Mouse (Mus musculus): ENCODE measurements at regions not wholly inside any gene's neighbourhood (a gene's known extent, or its start where the extent isn't known, plus 50 kb on each side); places are given as distances from the start of the nearest gene placed in this dataset.

GRCm38 (mm10) chr13:114679703-114680378 is 138.2 kb upstream of the Mocs2 start:
- no peak for DNase-seq (ENCODE audit: low read depth, low spot score)

DNA sequence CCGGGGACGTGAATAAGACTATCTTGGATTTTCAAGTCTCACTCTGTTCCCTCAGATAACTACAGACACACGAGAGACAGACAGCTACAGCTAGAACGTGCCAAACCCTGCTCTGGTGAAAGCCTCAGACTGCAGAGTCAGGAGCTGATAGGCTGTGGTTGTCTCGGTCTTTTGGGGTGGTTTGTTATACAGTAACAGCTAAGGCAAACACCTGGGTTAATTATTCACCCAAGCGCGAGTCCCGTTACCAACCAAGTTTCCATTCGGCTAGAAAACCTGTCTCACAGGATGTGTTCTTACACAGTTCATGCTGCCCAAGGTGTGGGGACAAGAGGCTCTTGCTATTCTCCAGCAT is 137.7 kb upstream of the Mocs2 start:
- no peak for DNase-seq (ENCODE audit: low read depth, low spot score)

- no peak for DNase-seq (ENCODE audit: low read depth, low spot score)
These were observed 136.8 kb upstream of the Mocs2 start for GRCm38 (mm10) chr13:114681196-114681595.

DNA sequence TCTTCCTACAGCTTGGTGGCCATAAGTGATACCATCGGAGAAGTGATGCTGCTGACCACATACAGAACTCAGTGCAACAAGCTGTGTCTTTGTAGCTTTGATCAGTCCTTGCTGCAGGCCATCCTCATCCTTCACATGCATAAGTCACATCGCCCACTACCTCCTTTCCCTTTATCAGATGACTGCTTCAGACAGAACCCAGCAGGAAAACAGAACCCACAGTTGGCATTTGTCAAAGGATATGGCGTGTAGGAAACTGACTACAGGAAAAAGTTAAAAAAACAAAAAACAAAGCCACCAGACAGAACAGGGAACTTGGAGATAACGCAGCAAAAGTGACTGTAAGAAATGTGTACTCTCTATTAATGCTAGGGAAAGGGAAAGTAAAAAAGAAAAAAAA is 136.1 kb upstream of the Mocs2 start:
- no peak for DNase-seq (ENCODE audit: low read depth, low spot score)

DNA sequence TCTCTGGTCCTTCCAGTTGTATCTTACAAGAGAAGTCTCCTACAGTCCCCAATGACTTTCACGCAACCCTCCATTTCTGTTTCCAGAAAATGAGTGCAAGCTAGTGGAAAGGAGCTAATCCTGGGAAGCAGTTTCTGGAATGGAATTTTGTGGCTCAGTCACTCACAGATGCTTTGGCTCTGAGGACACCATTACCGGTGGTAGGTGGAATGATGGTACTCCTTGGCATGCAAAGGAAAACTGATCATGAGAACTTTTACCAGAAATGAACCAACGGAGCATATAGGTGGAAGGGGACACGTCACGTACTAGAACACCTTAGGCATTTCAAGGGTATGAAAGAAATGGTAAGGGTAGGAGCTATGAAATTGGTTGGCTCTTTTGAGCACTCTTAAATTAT is 135.1 kb upstream of the Mocs2 start:
- DNase-seq (ENCODE audit: low read depth, low spot score), result no peak

DNA sequence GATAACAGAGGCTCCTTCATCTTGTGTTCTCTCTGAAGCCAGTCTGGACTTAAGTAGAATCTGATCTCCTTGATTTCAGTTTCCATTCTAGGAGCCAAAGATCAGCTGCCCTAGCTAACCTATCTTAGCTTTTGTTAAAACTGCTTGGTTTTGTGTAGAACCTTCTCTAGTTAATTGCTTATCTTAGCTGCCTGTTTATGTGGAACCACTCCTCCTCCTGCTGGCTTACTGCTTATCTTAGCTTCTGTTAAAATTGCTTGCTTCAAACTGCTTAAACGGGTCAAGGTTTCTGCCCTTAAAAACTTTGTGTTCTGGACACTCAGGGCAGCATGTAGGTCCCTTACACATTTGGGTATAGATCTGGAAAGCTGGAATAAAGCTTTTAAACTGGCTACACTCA is 133.7 kb upstream of the Mocs2 start:
- no peak for DNase-seq (ENCODE audit: low read depth, low spot score)

DNA sequence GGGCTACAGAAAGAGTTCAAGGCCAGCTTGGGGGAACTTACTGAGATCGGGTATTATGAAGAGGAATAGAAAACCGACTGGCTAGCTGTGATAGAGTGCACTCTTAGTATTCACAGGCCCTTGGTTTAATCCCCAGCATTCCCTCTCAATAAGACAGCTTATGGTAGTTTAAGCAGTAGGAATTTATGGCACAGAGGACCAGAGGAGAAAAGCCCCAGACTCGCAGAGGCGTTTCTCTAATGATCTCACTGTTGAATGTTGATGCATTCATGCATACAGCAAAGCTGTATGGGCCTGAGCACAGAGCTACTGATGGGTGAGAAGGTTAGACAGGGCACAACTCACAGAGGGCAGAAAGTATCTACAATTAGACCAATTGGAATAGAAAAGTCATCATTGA is 132.7 kb upstream of the Mocs2 start:
- no peak for DNase-seq (ENCODE audit: low read depth, low spot score)

- DNase-seq (ENCODE audit: low read depth, low spot score), result no peak
These were observed 105.4 kb upstream of the Mocs2 start for GRCm38 (mm10) chr13:114712601-114713000.

- no peak for DNase-seq (ENCODE audit: low read depth, low spot score)
These were observed 98.3 kb upstream of the Mocs2 start for GRCm38 (mm10) chr13:114719771-114720170.

GRCm38 (mm10) chr13:114726828-114727227 is 91.2 kb upstream of the Mocs2 start:
- no peak for DNase-seq (ENCODE audit: low read depth, low spot score)

DNA sequence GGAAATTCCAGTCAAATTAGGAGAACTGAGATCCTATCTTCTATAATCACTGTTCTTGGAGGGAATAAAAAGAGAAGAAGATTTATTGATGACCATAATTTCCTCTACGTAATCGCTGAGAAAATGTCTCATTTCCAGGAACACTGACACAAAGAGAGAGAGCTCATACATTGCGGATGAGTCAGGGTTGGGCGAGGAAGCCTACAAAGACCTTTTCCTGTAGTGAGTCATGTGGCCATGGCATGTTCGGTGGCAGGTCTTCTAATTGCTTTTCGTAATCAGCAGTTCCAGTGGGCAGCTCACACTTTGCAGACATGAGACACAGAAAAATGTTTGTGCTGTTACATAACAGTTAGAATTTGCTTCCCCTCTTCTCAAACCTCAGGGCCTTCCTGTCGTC is 83.0 kb upstream of the Mocs2 start:
- no peak for DNase-seq (ENCODE audit: low read depth, low spot score)

DNA sequence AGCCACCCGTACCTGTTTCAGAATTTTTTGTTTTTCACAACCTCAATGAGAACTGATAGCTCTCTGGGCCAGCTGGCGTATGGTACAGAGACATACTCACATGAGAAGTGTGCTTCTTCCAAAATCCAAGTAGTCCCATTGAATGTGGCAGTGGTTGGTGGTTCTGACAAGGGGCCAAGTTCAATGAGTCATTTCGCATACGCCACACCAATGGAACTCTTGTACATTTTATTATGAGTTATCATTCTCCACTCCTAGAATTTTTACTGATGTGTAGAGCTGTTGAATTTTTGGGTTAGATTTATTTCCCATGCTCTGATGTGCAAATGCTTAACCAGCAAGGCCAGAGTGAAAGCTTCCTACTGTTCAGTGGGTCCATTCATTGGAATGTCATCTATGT is 82.0 kb upstream of the Mocs2 start:
- no peak for DNase-seq (ENCODE audit: low read depth, low spot score)

GRCm38 (mm10) chr13:114742534-114742933 is 75.5 kb upstream of the Mocs2 start:
- DNase-seq (ENCODE audit: low read depth, low spot score), result no peak

DNA sequence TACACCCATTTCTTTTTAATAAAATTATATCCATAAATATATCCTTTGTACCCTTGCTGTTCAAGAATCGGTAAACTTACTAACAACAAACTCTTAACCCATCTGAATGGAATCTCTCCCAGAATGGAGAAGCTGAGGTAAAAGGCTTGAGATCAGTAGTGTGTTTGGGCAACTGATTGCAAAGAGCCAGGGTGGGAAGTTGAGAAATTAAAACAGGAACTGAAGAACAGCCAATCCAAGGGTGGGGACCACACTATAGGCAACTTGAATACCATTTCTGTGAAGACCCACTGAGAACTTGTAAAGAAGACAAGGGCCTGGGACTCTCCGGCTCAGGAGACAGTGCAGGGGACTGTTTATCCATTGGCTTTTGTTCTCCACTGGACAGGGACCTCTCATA is 72.2 kb upstream of the Mocs2 start:
- DNase-seq (ENCODE audit: low read depth, low spot score), result no peak

DNA sequence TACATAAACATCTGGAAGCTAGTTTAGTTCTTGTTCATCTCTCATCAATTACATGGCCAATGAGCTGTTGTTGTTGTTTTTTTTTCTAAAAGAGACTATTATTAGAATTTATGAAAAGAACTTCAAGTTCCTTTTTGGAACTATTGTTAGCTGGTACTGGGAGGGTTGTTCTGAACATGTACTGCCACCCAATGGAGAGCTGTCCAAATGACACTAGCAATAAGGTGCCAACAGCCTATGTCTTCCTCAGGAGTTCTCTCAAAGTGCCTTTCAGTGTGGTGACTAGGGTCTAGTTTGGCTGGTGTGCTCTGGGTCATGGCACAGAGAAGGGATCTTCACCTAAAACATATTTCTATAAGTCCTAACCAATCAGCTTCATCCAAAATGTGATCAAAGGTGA is 60.6 kb upstream of the Mocs2 start:
- no peak for DNase-seq (ENCODE audit: low read depth, low spot score)

- no peak for DNase-seq (ENCODE audit: low read depth, low spot score)
These were observed 58.1 kb upstream of the Mocs2 start for GRCm38 (mm10) chr13:114759886-114760285.

GRCm38 (mm10) chr13:114760901-114761300 is 57.1 kb upstream of the Mocs2 start:
- no peak for DNase-seq (ENCODE audit: low read depth, low spot score)

Data from brain, embryonic 18.5 days (tissue).